Mouse (Mus musculus): Measurements from ENCODE around the gene Mag. TPM values are rescaled to one million over a fixed set of nuclear protein-coding genes. Genes with fewer than 3 reads are reported as not detected.
A peak's percentile ranks its signal among the peaks of the same experiment; 100 is the strongest.
"Not testable (repeated sequence)": the region's sequence is repeated elsewhere in the genome, so short reads cannot be mapped to it uniquely, and the experiment has no call there.

The Mag gene
- polyA plus RNA-seq, 1 experiment: 3.7 TPM

- not testable (repeated sequence) for H3K27ac ChIP-seq (ENCODE audit: insufficient read depth, low read depth, low read length)
Observed at GRCm38 (mm10) chr7:30924581-30924980, 9.9 kb upstream of the Mag start, which contains the start of gene Hamp2. Gene Hamp2, minus strand, starts transcription at chr7:30924681.

DNA sequence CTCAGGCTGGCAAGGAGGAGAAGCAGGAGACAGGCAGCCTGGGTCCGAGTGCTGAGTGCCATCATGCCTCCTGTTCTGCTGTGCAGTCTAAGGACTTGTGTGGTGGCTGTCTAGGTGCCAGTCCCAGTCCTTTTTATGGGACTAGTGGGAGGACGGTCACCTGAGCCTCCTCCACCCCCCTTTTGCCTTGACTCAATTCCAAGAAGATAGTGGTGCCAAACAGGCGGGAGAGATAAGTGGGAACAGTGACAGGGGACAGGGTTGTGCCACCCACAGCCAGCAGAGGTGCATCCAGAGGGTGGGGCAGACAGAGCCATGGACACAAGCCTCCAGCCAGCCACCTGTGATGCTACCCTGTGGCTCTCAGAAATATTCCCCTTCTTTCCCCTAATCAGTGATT lies 9.4 kb upstream of the Mag start:
- TF ChIP-seq CTCF (IDR thresholded peaks at IDR 0.05; ENCODE audit: low read depth, low read length): no peak
- no peak for TF ChIP-seq POLR2A (IDR thresholded peaks at IDR 0.05; ENCODE audit: borderline replicate concordance, low read depth, low read length)

More at GRCm38 (mm10) chr7:30924581-30924980, 9.9 kb upstream of the Mag start, which contains the start of gene Hamp2:
- H3K4me1 ChIP-seq (ENCODE audit: control insufficient read depth, insufficient read depth, low read length); H3K4me3 ChIP-seq (ENCODE audit: insufficient read depth, low read length): not testable (repeated sequence)

DNA sequence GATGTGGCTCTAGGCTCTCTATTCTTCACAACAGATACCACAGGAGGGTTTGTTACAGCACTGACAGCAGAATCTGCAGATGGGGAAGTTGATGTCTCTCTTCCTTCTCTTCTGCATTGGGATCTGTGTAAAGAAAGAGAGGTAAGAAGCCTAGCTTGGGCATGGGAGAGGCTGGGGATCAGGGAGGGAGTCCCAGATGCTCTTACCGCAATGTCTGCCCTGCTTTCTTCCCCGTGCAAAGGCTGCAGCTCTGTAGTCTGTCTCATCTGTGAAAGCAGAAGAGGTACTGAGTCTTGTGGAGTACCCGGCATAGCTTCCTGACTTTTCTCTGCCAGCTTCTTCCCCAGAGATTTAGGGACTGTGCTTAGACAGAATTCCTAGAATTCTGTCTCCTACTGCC lies 7.8 kb upstream of the Mag start:
- not testable (repeated sequence) for H3K4me1 ChIP-seq (ENCODE audit: control insufficient read depth, insufficient read depth, low read length); H3K27ac ChIP-seq (ENCODE audit: insufficient read depth, low read depth, low read length); H3K4me3 ChIP-seq (ENCODE audit: insufficient read depth, low read length)

More for the DNA sequence above, 9.4 kb upstream of the Mag start:
- H3K27ac ChIP-seq (ENCODE audit: insufficient read depth, low read depth, low read length): no peak overlapping the region
- H3K4me3 ChIP-seq (ENCODE audit: insufficient read depth, low read length): no peak overlapping the region
- H3K4me1 ChIP-seq (ENCODE audit: control insufficient read depth, insufficient read depth, low read length): no peaks in the 10 kb centered on the region; the same call in 1 of the 2 replicates

GRCm38 (mm10) chr7:30920217-30920616 lies 5.5 kb upstream of the Mag start:
- no peak overlapping the region for H3K27ac ChIP-seq (ENCODE audit: insufficient read depth, low read depth, low read length)
- TF ChIP-seq POLR2A (IDR thresholded peaks at IDR 0.05; ENCODE audit: borderline replicate concordance, low read depth, low read length): no peak
- no peak for TF ChIP-seq CTCF (IDR thresholded peaks at IDR 0.05; ENCODE audit: low read depth, low read length)
- H3K4me3 ChIP-seq (ENCODE audit: insufficient read depth, low read length): no peak overlapping the region
- peaks cover 9% of the 10 kb centered on the region for H3K4me1 ChIP-seq (ENCODE audit: control insufficient read depth, insufficient read depth, low read length)

DNA sequence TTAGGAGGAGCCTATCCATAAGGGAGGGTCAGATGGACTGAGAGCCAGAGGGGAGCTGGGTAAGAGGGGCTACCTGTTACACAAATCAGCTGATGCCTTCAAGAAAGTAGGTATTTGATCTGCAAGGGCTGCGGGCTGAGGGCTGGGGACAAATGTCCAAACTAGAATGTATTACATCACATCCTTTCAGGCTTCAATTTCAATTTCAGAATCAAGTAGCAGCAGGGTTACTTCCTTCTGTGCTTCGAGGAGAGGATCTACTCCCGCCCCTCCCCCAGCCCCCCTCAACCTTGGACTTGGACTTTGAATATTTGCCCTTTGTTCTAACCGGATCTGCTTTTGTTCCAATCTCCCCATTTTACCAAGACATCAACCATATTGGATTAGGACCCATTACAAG lies 2.5 kb upstream of the Mag start:
- no peak overlapping the region for H3K4me3 ChIP-seq (ENCODE audit: insufficient read depth, low read length)
- H3K27ac ChIP-seq (ENCODE audit: insufficient read depth, low read depth, low read length): no peak overlapping the region
- H3K4me1 ChIP-seq (ENCODE audit: control insufficient read depth, insufficient read depth, low read length): peaks cover 9% of the 10 kb centered on the region
- TF ChIP-seq POLR2A (IDR thresholded peaks at IDR 0.05; ENCODE audit: borderline replicate concordance, low read depth, low read length) (no peak), CTCF (IDR thresholded peaks at IDR 0.05; ENCODE audit: low read depth, low read length) (no peak)

DNA sequence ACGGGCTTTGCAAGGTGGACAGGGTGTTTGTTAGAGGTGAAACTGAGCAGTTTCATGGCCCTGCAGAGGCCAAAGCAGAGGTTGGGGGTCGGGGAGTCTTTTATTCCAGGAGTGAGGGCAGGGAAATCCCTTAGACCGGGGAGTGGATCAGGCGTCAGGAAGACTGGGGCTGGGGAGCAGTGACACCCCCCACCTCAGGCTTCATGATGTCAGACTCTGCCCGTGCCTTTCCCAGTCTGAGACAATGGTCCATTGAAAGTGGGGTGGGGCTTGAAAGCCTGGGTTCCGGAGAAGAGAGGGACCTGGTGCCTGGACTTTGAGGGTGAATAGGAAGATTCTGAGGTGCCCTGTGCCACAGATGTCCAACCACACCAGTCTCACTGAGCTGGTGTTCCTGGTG lies 2.0 kb upstream of the Mag start:
- Histone ChIP-seq H3K4me1 (ENCODE audit: control insufficient read depth, insufficient read depth, low read length) (peaks cover 9% of the 10 kb centered on the region), H3K4me3 (ENCODE audit: insufficient read depth, low read length) (no peak overlapping the region), H3K27ac (ENCODE audit: insufficient read depth, low read depth, low read length) (no peak overlapping the region)
- TF ChIP-seq CTCF (IDR thresholded peaks at IDR 0.05; ENCODE audit: low read depth, low read length): no peak
- no peak for TF ChIP-seq POLR2A (IDR thresholded peaks at IDR 0.05; ENCODE audit: borderline replicate concordance, low read depth, low read length)

- H3K27ac ChIP-seq (ENCODE audit: insufficient read depth, low read depth, low read length): no peak overlapping the region
- H3K4me1 ChIP-seq (ENCODE audit: control insufficient read depth, insufficient read depth, low read length): peaks cover 5% of the 10 kb centered on the region
- no peak for TF ChIP-seq CTCF (IDR thresholded peaks at IDR 0.05; ENCODE audit: low read depth, low read length)
- TF ChIP-seq POLR2A (IDR thresholded peaks at IDR 0.05; ENCODE audit: borderline replicate concordance, low read depth, low read length): no peak
- H3K4me3 ChIP-seq (ENCODE audit: insufficient read depth, low read length): no peak overlapping the region
Observed at GRCm38 (mm10) chr7:30909773-30910172, 4.9 kb downstream of the Mag start.

DNA sequence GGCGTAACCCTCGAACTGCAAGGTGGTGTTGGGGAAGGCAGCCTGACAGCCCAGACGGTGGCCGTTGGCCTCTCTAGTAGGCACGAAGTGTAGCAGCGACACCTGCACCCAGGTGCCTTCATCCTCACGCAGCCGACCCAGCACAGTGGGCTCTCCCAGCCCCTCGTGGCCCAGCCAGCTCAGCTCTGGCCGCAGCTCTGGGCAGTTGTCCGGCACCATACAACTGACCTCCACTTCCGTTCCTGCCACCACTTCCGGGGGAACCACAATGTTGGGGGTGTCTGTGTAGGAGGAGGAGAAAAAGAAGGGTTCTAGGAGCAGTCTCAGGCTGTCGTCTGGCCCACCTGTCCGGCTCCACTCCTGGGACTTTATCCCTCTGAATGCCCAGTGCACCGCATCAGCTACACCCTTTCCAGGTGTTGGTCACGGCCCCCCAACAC lies 5.7 kb downstream of the Mag start:
- no peak for TF ChIP-seq CTCF (IDR thresholded peaks at IDR 0.05; ENCODE audit: low read depth, low read length)
- H3K4me1 ChIP-seq (ENCODE audit: control insufficient read depth, insufficient read depth, low read length): peaks cover 5% of the 10 kb centered on the region
- H3K27ac ChIP-seq (ENCODE audit: insufficient read depth, low read depth, low read length): no peak overlapping the region
- H3K4me3 ChIP-seq (ENCODE audit: insufficient read depth, low read length): peak overlapping the region; percentile 50

GRCm38 (mm10) chr7:30908277-30908991 lies 6.2 kb downstream of the Mag start:
- TF ChIP-seq POLR2A (IDR thresholded peaks at IDR 0.05; ENCODE audit: borderline replicate concordance, low read depth, low read length) (no peak), CTCF (IDR thresholded peaks at IDR 0.05; ENCODE audit: low read depth, low read length) (no peak)
- peaks cover 5% of the 10 kb centered on the region for H3K4me1 ChIP-seq (ENCODE audit: control insufficient read depth, insufficient read depth, low read length)
- H3K4me3 ChIP-seq (ENCODE audit: insufficient read depth, low read length): peak overlapping the region; percentile 50
- H3K27ac ChIP-seq (ENCODE audit: insufficient read depth, low read depth, low read length): no peak overlapping the region

DNA sequence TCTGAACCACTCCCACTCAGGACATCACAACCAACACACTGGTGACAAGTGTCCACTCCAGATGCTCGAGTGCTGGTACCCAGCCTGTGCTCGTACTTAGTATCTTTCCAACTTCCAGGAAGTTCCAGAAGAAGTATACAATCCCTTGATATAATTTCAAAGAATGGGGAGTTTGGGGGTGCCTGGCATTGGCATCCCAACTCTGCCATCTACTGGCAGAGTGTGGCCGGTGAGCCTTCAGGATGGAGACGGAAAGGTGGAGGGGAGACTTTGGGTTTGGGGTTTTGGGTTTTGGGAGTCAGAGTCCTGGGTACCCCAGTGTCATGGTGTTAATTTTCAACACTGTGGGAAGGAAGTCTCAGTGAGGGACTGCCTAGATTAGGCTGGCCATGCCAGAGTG lies 10.6 kb downstream of the Mag start:
- TF ChIP-seq CTCF (IDR thresholded peaks at IDR 0.05; ENCODE audit: low read depth, low read length): peak; percentile 51; the same call in 1 of the 2 replicates
- TF ChIP-seq POLR2A (IDR thresholded peaks at IDR 0.05; ENCODE audit: borderline replicate concordance, low read depth, low read length): no peak
- H3K27ac ChIP-seq (ENCODE audit: insufficient read depth, low read depth, low read length): no peak overlapping the region
- no peak overlapping the region for H3K4me3 ChIP-seq (ENCODE audit: insufficient read depth, low read length)
- H3K4me1 ChIP-seq (ENCODE audit: control insufficient read depth, insufficient read depth, low read length): peaks cover 4% of the 10 kb centered on the region

DNA sequence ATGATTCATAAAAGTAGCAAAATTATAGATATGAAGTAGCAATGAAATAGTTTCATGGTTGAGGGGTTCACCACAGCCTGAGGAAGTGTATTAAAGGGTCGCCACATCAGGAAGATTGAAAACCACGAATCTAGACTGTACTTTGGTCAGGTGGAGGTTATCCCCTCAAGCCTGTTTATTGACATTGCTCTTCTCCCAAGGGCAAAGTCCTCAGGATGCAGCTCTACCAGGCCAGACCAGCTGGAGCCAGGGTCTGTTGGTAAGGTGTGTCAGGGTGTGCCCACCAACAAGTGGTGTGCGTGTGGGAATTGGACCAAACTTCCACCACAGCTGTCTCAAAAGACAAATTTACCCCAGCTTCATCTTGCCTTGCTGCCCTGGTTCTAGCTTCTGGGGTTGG lies 19.5 kb downstream of the Mag start:
- Histone ChIP-seq H3K27ac (ENCODE audit: insufficient read depth, low read depth, low read length) (no peak overlapping the region), H3K4me1 (ENCODE audit: control insufficient read depth, insufficient read depth, low read length) (peaks cover 5% of the 10 kb centered on the region), H3K4me3 (ENCODE audit: insufficient read depth, low read length) (no peak overlapping the region)
- no peak for TF ChIP-seq POLR2A (IDR thresholded peaks at IDR 0.05; ENCODE audit: borderline replicate concordance, low read depth, low read length)
- no peak for TF ChIP-seq CTCF (IDR thresholded peaks at IDR 0.05; ENCODE audit: low read depth, low read length)
